Mouse (Mus musculus): ENCODE data around the gene Stmn3. TPM values are rescaled to one million over a fixed set of nuclear protein-coding genes. Genes with fewer than 3 reads are reported as not detected.

Gene Stmn3
- not detected for polyA plus RNA-seq (2017; shearing (Covaris generic))

DNA sequence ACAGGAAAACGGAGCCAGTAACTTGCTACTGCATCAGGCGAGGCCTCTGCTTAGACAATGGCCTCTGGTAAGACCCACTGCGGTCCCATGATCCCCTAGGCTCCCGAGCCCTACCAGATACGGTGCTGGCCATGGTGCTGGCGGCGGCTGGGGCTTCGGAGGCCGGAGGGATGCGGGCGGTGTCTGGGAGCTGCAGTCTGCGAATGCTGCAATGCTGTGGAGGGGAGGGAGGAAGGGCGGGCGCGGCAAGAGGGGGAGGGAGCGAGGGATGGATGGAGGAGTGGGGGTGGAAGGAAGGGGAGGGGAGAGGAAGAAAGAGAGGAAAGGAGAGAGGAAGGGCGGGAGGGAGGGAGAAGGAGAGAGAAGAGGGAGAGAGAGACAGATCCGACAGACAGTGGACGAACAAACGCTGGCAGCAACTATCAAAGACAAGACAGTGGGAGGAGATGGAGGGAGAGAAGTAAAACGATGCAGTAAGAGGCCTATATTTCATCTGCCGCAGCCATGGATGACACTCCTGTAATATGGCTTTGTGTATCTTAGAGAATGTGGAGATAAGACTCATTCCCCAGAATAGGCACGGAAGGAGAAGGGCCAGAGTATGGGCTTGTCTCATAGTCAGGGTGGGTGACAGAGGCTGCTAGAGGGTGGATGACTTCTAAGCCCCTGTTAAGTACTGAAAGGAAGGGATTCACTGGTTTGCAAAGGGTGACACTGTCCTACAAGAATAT is at the start of gene Stmn3:
Stmn3 (minus strand) TSS at position 421 of the 731 bp plus-strand sequence.

DNA sequence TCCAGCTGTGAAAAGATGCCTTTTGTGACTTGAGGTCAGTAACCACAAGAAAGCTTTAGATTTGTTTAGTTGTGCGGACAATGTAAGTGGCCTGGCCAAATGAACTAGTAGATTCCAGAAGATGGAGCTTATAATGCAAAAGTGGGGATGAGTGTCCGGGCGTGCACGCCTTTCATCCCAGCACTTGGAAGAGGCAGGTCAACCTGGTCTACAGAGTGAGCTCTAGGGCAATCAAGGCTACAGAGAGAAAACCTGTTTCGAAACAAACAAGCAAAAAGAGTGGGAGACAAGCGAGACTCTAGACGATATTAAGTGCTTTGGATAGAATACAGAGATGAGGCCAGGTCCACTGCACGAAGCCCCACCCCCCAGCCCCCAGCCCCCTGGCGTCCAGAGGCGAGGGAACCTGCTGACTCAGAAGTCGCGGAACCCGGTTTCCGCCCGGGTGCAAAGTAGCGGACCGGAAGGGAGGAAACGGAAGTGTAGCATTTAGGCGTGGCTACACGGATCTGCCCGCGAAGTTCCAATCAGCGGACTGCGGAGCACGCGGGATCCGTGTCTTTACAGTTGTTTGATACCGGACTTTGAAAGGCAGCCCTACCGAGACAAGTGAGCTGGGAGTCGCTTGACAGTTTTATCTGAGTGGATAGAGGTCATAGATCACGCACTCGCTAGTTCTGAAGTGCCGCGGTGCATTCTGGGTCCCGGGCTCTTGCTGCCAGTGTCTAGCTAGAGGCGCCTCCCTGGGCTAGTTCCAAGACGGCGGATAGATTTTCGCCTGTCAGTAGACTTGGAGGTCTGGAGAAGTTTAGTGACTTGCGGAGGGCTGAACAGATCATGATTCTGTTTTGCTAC is 5.2 kb upstream of the Stmn3 start, which contains the start of gene Rtel1:
Rtel1 (plus strand) TSS at position 492 of the 855 bp plus-strand sequence.

DNA sequence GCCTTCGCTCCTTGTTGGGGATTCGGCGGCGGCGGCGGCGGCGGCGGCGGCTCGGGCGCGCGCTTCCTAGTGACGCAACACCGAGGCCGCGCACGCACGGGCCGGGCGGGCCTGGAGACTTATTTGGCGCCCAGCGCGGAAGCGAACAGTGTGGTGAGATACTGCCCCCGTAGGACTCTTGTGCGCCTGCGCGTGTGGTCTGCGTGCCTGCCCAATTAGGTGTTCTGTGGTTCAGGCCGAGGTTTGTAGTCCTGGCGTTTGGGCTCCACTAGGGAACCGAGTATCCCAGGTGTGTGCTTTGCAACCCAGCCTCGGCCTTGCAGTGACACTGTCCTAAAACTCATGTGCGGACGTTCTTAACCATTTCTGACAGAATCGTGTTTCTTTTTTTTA is 26.3 kb downstream of the Stmn3 start, which contains the start of gene Gmeb2:
Gmeb2 (minus strand) TSS at position 78 of the 393 bp plus-strand sequence.

Other genes starting within 250 kb of the Stmn3 start
- not detected for gene Kcnq2, start 179.2 kb downstream of the Stmn3 start, polyA plus RNA-seq (2017; shearing (Covaris generic))
- not detected for gene Eef1a2, start 157.5 kb downstream of the Stmn3 start, polyA plus RNA-seq (2017; shearing (Covaris generic))
- gene Ppdpf, start 127.3 kb downstream of the Stmn3 start, polyA plus RNA-seq (2017; shearing (Covaris generic)), result 154 TPM
- 0.09 TPM for gene Ptk6, start 111.7 kb downstream of the Stmn3 start, polyA plus RNA-seq (2017; shearing (Covaris generic))
- 0.49 TPM for gene Srms, start 101.3 kb downstream of the Stmn3 start, polyA plus RNA-seq (2017; shearing (Covaris generic))
- not detected for gene Fndc11, start 94.5 kb downstream of the Stmn3 start, polyA plus RNA-seq (2017; shearing (Covaris generic))
- gene Helz2, start 72.5 kb downstream of the Stmn3 start, polyA plus RNA-seq (2017; shearing (Covaris generic)), result 18.9 TPM
- gene Gmeb2, start 26.5 kb downstream of the Stmn3 start, polyA plus RNA-seq (2017; shearing (Covaris generic)), result 35.9 TPM
- 89.7 TPM for gene Rtel1, start 5.2 kb upstream of the Stmn3 start, polyA plus RNA-seq (2017; shearing (Covaris generic))
- gene Zgpat, start 50.4 kb upstream of the Stmn3 start, polyA plus RNA-seq (2017; shearing (Covaris generic)), result 109 TPM
- gene Arfrp1, start 50.9 kb upstream of the Stmn3 start, polyA plus RNA-seq (2017; shearing (Covaris generic)), result 133 TPM
- 242 TPM for gene Lime1, start 65.6 kb upstream of the Stmn3 start, polyA plus RNA-seq (2017; shearing (Covaris generic))
- gene Zbtb46, start 144.9 kb upstream of the Stmn3 start, polyA plus RNA-seq (2017; shearing (Covaris generic)), result 0.42 TPM
- gene Abhd16b, start 178.7 kb upstream of the Stmn3 start, polyA plus RNA-seq (2017; shearing (Covaris generic)), result not detected
- gene Tpd52l2, start 182.6 kb upstream of the Stmn3 start, polyA plus RNA-seq (2017; shearing (Covaris generic)), result 86.9 TPM
- 167 TPM for gene Dnajc5, start 206.0 kb upstream of the Stmn3 start, polyA plus RNA-seq (2017; shearing (Covaris generic))